ENCODE assay signal across 7 mouse cellular contexts in the genomic region with DNA sequence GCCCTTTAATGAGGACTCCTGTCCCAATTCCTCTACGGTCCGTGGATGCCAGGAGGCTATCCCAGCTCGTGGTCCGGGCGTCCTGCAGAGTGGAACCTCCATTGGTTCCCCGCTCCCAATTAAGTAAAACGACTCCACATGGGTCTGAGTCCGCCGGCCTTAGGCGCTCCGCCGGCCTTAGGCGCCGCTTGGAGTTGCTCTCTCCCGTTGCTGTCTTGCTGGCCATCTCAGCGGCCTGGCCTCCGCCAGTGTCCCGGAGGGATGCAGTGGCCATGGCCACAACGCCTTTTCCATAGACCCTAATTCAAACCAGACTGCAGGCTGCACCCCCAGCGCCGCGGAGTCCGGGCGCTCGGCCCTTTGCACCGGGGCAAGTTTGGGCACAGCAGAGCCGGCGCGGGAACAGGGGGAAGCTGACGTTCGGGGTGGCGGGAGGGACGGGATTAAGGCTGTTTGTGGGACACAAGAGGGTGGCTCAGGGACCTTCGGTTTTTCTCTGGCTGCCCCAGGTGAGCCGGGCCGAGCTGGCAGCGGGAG. TPM values are rescaled to one million over a fixed set of nuclear protein-coding genes. Genes with fewer than 3 reads are reported as not detected.
DNase-seq lines count a peak whose midpoint lies in the region; ATAC-seq and TF ChIP-seq lines count a peak whose summit lies in the region.

No protein-coding gene starts in this region.

- H3K4me2 ChIP-seq in lung, embryonic 16.5 days (ENCODE audit: low read depth, low read length) = peak overlapping the region; percentile 81
- peak overlapping the region; percentile 97 for H3K4me2 ChIP-seq in forebrain, postnatal 0 days (ENCODE audit: low read depth)
- H3K4me2 ChIP-seq in limb, embryonic 11.5 days (ENCODE audit: low read depth, severe bottlenecking) = peak overlapping the region; percentile 91
- peak overlapping the region; percentile 95 for H3K4me2 ChIP-seq in myocyte (ENCODE audit: low read depth)

- peak overlapping the region; percentile 85 for H3K27ac ChIP-seq in lung, embryonic 16.5 days (ENCODE audit: low read length)
- no peak overlapping the region for H3K27ac ChIP-seq in cortical plate, adult 2 months (ENCODE audit: insufficient read depth, low read length)
- H3K27ac ChIP-seq in forebrain, postnatal 0 days (ENCODE audit: low read depth, low read length) = peak overlapping the region; percentile 42
- peak overlapping the region; percentile 93 for H3K27ac ChIP-seq in limb, embryonic 11.5 days (replicated peaks; ENCODE audit: low read depth, low read length)

- H3K79me2 ChIP-seq in myocyte (ENCODE audit: control insufficient read depth, insufficient read depth) = peaks cover 47% of the 10 kb centered on the region

- peak; percentile 7 for ATAC-seq in lung, embryonic 16.5 days (ENCODE audit: low read depth)
- ATAC-seq in forebrain, postnatal 0 days = peak; percentile 24
- no peak; the same call in none of the 2 replicates for ATAC-seq in limb, embryonic 11.5 days (ENCODE audit: insufficient number of reproducible peaks, low FRiP score, low TSS enrichment, low read depth)

- peak overlapping the region; percentile 87 for H3K4me3 ChIP-seq in lung, embryonic 16.5 days (ENCODE audit: low read length)
- H3K4me3 ChIP-seq in cortical plate, adult 2 months (ENCODE audit: insufficient read depth, low read length) = peak overlapping the region; percentile 41
- H3K4me3 ChIP-seq in forebrain, postnatal 0 days (ENCODE audit: low read depth, low read length) = peak overlapping the region; percentile 56
- peak overlapping the region; percentile 100 for H3K4me3 ChIP-seq in limb, embryonic 11.5 days (ENCODE audit: low read depth, low read length)
- H3K4me3 ChIP-seq in myocyte = peak overlapping the region; percentile 95

- no peak for TF ChIP-seq POLR2A in cortical plate, adult 2 months (IDR thresholded peaks at IDR 0.05; ENCODE audit: extremely low read depth, insufficient read depth, low read length)
- TF ChIP-seq POLR2A in myocyte (IDR thresholded peaks at IDR 0.05; ENCODE audit: insufficient read length, low read depth) = no peak

- no peak for TF ChIP-seq CTCF in cortical plate, adult 2 months (IDR thresholded peaks at IDR 0.05; ENCODE audit: extremely low read depth, insufficient read depth, low read length)
- TF ChIP-seq CTCF in forebrain, postnatal 0 days (IDR thresholded peaks at IDR 0.05; ENCODE audit: low read depth) = no peak

- H3ac ChIP-seq in myocyte (ENCODE audit: control insufficient read depth, insufficient read length) = peak overlapping the region; percentile 83

- no peaks in the 10 kb centered on the region for H3K27me3 ChIP-seq in lung, embryonic 16.5 days (ENCODE audit: control insufficient read depth, insufficient read depth, low read depth, low read length)
- no peaks in the 10 kb centered on the region for H3K27me3 ChIP-seq in forebrain, postnatal 0 days (ENCODE audit: insufficient read depth, low read length)
- H3K27me3 ChIP-seq in limb, embryonic 11.5 days (ENCODE audit: control insufficient read depth, insufficient read depth, low read length) = no peaks in the 10 kb centered on the region
- no peaks in the 10 kb centered on the region for H3K27me3 ChIP-seq in myocyte (ENCODE audit: control insufficient read depth, insufficient read depth, insufficient read length)

- no peak for DNase-seq in lung, postnatal 14 days
- DNase-seq in forebrain, postnatal 0 days = no peak
- peak; percentile 82 for DNase-seq in limb, embryonic 11.5 days (ENCODE audit: low spot score)
- no peak for DNase-seq in spleen, postnatal 14 days (ENCODE audit: low spot score in 2 of 2)

- no peaks in the 10 kb centered on the region for H3K9me3 ChIP-seq in lung, embryonic 16.5 days (ENCODE audit: control insufficient read depth, low read length)
- H3K9me3 ChIP-seq in forebrain, postnatal 0 days (ENCODE audit: low read length) = no peaks in the 10 kb centered on the region
- H3K9me3 ChIP-seq in limb, embryonic 11.5 days (ENCODE audit: control insufficient read depth, low read length) = no peaks in the 10 kb centered on the region

- peak overlapping the region; percentile 93 for H3K9ac ChIP-seq in lung, embryonic 16.5 days (ENCODE audit: low read length)
- peak overlapping the region; percentile 66 for H3K9ac ChIP-seq in forebrain, postnatal 0 days
- peak overlapping the region; percentile 99 for H3K9ac ChIP-seq in limb, embryonic 11.5 days (ENCODE audit: low read length)

- H3K36me3 ChIP-seq in lung, embryonic 16.5 days (ENCODE audit: control insufficient read depth, insufficient read depth, low read length) = no peaks in the 10 kb centered on the region
- no peaks in the 10 kb centered on the region for H3K36me3 ChIP-seq in forebrain, postnatal 0 days (ENCODE audit: insufficient read depth)
- no peaks in the 10 kb centered on the region for H3K36me3 ChIP-seq in limb, embryonic 11.5 days (ENCODE audit: control insufficient read depth, insufficient read depth, low read length)
- no peaks in the 10 kb centered on the region for H3K36me3 ChIP-seq in myocyte (ENCODE audit: control insufficient read depth, insufficient read depth)

- under 1% methylated on average over 37 of the region's 37 CpGs for WGBS in lung, embryonic 16.5 days
- WGBS in forebrain, postnatal 0 days = 0% methylated on average over 37 of the region's 37 CpGs
- WGBS in limb, embryonic 11.5 days = under 1% methylated on average over 37 of the region's 37 CpGs

- peaks cover 27% of the 10 kb centered on the region for H3K4me1 ChIP-seq in lung, embryonic 16.5 days (replicated peaks; ENCODE audit: control insufficient read depth, insufficient read depth, low read length)
- H3K4me1 ChIP-seq in cortical plate, adult 2 months (ENCODE audit: control insufficient read depth, insufficient read depth, low read length) = no peaks in the 10 kb centered on the region
- H3K4me1 ChIP-seq in forebrain, postnatal 0 days (ENCODE audit: insufficient read depth) = peaks cover 4% of the 10 kb centered on the region; the same call in 1 of the 2 replicates
- peaks cover 26% of the 10 kb centered on the region for H3K4me1 ChIP-seq in limb, embryonic 11.5 days (ENCODE audit: control insufficient read depth, insufficient read depth, low read length)

TF ChIP-seq in myocyte, 11 proteins besides CTCF, POLR2A, EP300 and RAD21:
- TF ChIP-seq SRF (IDR thresholded peaks at IDR 0.05; ENCODE audit: control insufficient read depth, insufficient read length, low read depth) (peak; percentile 10), MAX (IDR thresholded peaks at IDR 0.05; ENCODE audit: low read depth) (no peak)

RNA-seq across cellular contexts. Expression of a gene that starts 0.8 kb away (rescaled TPM):
- polyA plus RNA-seq in lung, embryonic 16.5 days (2015; fragmentation: Nextera tagmentation; extraction: Ambion mirVana) = 166 and 170 TPM in 2 replicates
- polyA plus RNA-seq in cortical plate, adult 2 months (2012; rRNA removed) = 1.7 and 2.0 TPM in 2 replicates
- 12.4 and 19.4 TPM in 2 replicates for total RNA-seq in forebrain, postnatal 0 days (2014; rRNA removed)
- polyA plus RNA-seq in forebrain, postnatal 0 days (2015; fragmentation: Nextera tagmentation; extraction: Ambion mirVana) = 15.2 and 17.7 TPM in 2 replicates
- polyA plus RNA-seq in limb, embryonic 11.5 days (2014; fragmentation: Nextera tagmentation; extraction: Ambion mirVana) = 219 and 223 TPM in 2 replicates
- 156 TPM for polyA plus RNA-seq in myocyte (2012; fragmentation: generic; extraction: Trizol)

Comparison
In these comparisons a context has a peak if more than half of its experiments do, and no peak if none do; other contexts are left out.
1. H3K4me3 ChIP-seq: peak in every context shown above with its lines; median percentile 100 in limb, embryonic 11.5 days; 95 in myocyte; 87 in lung, embryonic 16.5 days; 56 in forebrain, postnatal 0 days; 41 in cortical plate, adult 2 months.